Mouse (Mus musculus): ENCODE measurements at regions not wholly inside any gene's neighbourhood (a gene's known extent, or its start where the extent isn't known, plus 50 kb on each side); places are given as distances from the start of the nearest gene placed in this dataset.

GRCm38 (mm10) chr3:8289558-8289957, 1320.3 kb downstream of the Zfp704 start:
- Histone ChIP-seq H3K4me2 (ENCODE audit: low read depth) (peak overlapping the region; percentile 13), H3K79me2 (ENCODE audit: control insufficient read depth, insufficient read depth) (no peaks in the 10 kb centered on the region), H3ac (ENCODE audit: control insufficient read depth, insufficient read length) (no peak overlapping the region), H3K27me3 (ENCODE audit: control insufficient read depth, insufficient read depth, insufficient read length) (no peaks in the 10 kb centered on the region), H3K4me3 (no peak overlapping the region), H3K36me3 (ENCODE audit: control insufficient read depth, insufficient read depth) (no peaks in the 10 kb centered on the region)
- TF ChIP-seq POLR2A (IDR thresholded peaks at IDR 0.05; ENCODE audit: insufficient read length, low read depth) (no peak), SRF (IDR thresholded peaks at IDR 0.05; ENCODE audit: control insufficient read depth, insufficient read length, low read depth) (no peak), MYOG (IDR thresholded peaks at IDR 0.05; ENCODE audit: control insufficient read depth in 1 of 3, insufficient read depth in 1 of 3, insufficient read length in 2 of 3, low read depth in 2 of 3) (no peak), MYOD1 (IDR thresholded peaks at IDR 0.05; ENCODE audit: control insufficient read depth in 1 of 3, insufficient read length in 2 of 3, low read depth in 2 of 3) (peak in 2 of 3 experiments; percentile 8 to 11), E2F4 (IDR thresholded peaks at IDR 0.05; ENCODE audit: insufficient read depth) (no peak), REST (IDR thresholded peaks at IDR 0.05; ENCODE audit: insufficient read depth, insufficient read length) (no peak), TCF12 (IDR thresholded peaks at IDR 0.05; ENCODE audit: insufficient read depth, poor library complexity, severe bottlenecking) (no peak), USF1 (IDR thresholded peaks at IDR 0.05; ENCODE audit: low read depth) (no peak), MAX (IDR thresholded peaks at IDR 0.05; ENCODE audit: low read depth) (no peak), CEBPB (IDR thresholded peaks at IDR 0.05; ENCODE audit: insufficient read depth, poor library complexity, severe bottlenecking) (0 out of 2 replicates have a peak, but pooled peaks have one; percentile 24), POLR2AphosphoS2 (IDR thresholded peaks at IDR 0.05; ENCODE audit: insufficient read length, low read depth) (no peak), TCF3 (IDR thresholded peaks at IDR 0.05; ENCODE audit: insufficient read length, low read depth) (no peak)

- H3K4me3 ChIP-seq = no peak overlapping the region
- H3K36me3 ChIP-seq (ENCODE audit: control insufficient read depth, insufficient read depth) = no peaks in the 10 kb centered on the region
- no peaks in the 10 kb centered on the region for H3K79me2 ChIP-seq (ENCODE audit: control insufficient read depth, insufficient read depth)
- no peak for TF ChIP-seq POLR2AphosphoS2 (IDR thresholded peaks at IDR 0.05; ENCODE audit: insufficient read length, low read depth)
- no peak for TF ChIP-seq MYOD1 (IDR thresholded peaks at IDR 0.05; ENCODE audit: control insufficient read depth in 1 of 3, insufficient read length in 2 of 3, low read depth in 2 of 3)
- TF ChIP-seq TCF3 (IDR thresholded peaks at IDR 0.05; ENCODE audit: insufficient read length, low read depth) = no peak
- H3K27me3 ChIP-seq (ENCODE audit: control insufficient read depth, insufficient read depth, insufficient read length) = no peaks in the 10 kb centered on the region
- no peak overlapping the region for H3ac ChIP-seq (ENCODE audit: control insufficient read depth, insufficient read length)
- H3K4me2 ChIP-seq (ENCODE audit: low read depth) = peak overlapping the region; percentile 13
Measured at GRCm38 (mm10) chr3:8288437-8288836, 1321.4 kb downstream of the Zfp704 start.

GRCm38 (mm10) chr3:8284655-8285428, 1325.0 kb downstream of the Zfp704 start:
- H3ac ChIP-seq (ENCODE audit: control insufficient read depth, insufficient read length) = no peak overlapping the region
- H3K27me3 ChIP-seq (ENCODE audit: control insufficient read depth, insufficient read depth, insufficient read length) = no peaks in the 10 kb centered on the region
- H3K4me3 ChIP-seq = no peak overlapping the region
- H3K79me2 ChIP-seq (ENCODE audit: control insufficient read depth, insufficient read depth) = no peaks in the 10 kb centered on the region
- H3K36me3 ChIP-seq (ENCODE audit: control insufficient read depth, insufficient read depth) = no peaks in the 10 kb centered on the region
- H3K4me2 ChIP-seq (ENCODE audit: low read depth) = no peak overlapping the region
- TF ChIP-seq E2F4 (IDR thresholded peaks at IDR 0.05; ENCODE audit: insufficient read depth) (no peak), POLR2A (IDR thresholded peaks at IDR 0.05; ENCODE audit: insufficient read length, low read depth) (no peak), REST (IDR thresholded peaks at IDR 0.05; ENCODE audit: insufficient read depth, insufficient read length) (no peak), TCF3 (IDR thresholded peaks at IDR 0.05; ENCODE audit: insufficient read length, low read depth) (no peak), MYOD1 (IDR thresholded peaks at IDR 0.05; ENCODE audit: control insufficient read depth in 1 of 3, insufficient read length in 2 of 3, low read depth in 2 of 3) (no peak), MAX (IDR thresholded peaks at IDR 0.05; ENCODE audit: low read depth) (no peak), TCF12 (IDR thresholded peaks at IDR 0.05; ENCODE audit: insufficient read depth, poor library complexity, severe bottlenecking) (no peak), CEBPB (IDR thresholded peaks at IDR 0.05; ENCODE audit: insufficient read depth, poor library complexity, severe bottlenecking) (no peak), MYOG (IDR thresholded peaks at IDR 0.05; ENCODE audit: control insufficient read depth in 1 of 3, insufficient read depth in 1 of 3, insufficient read length in 2 of 3, low read depth in 2 of 3) (no peak), SRF (IDR thresholded peaks at IDR 0.05; ENCODE audit: control insufficient read depth, insufficient read length, low read depth) (no peak), POLR2AphosphoS2 (IDR thresholded peaks at IDR 0.05; ENCODE audit: insufficient read length, low read depth) (no peak), USF1 (IDR thresholded peaks at IDR 0.05; ENCODE audit: low read depth) (no peak)

- no peak for TF ChIP-seq TCF3 (IDR thresholded peaks at IDR 0.05; ENCODE audit: insufficient read length, low read depth)
- H3K4me2 ChIP-seq (ENCODE audit: low read depth) = no peak overlapping the region
- no peaks in the 10 kb centered on the region for H3K36me3 ChIP-seq (ENCODE audit: control insufficient read depth, insufficient read depth)
- H3ac ChIP-seq (ENCODE audit: control insufficient read depth, insufficient read length) = no peak overlapping the region
- no peaks in the 10 kb centered on the region for H3K27me3 ChIP-seq (ENCODE audit: control insufficient read depth, insufficient read depth, insufficient read length)
- H3K4me3 ChIP-seq = no peak overlapping the region
- H3K79me2 ChIP-seq (ENCODE audit: control insufficient read depth, insufficient read depth) = no peaks in the 10 kb centered on the region
Measured at GRCm38 (mm10) chr3:8282411-8282810, 1327.5 kb downstream of the Zfp704 start.

GRCm38 (mm10) chr3:8276661-8277060, 1333.2 kb downstream of the Zfp704 start:
- Histone ChIP-seq H3K4me3 (no peak overlapping the region), H3K36me3 (ENCODE audit: control insufficient read depth, insufficient read depth) (no peaks in the 10 kb centered on the region), H3ac (ENCODE audit: control insufficient read depth, insufficient read length) (no peak overlapping the region), H3K79me2 (ENCODE audit: control insufficient read depth, insufficient read depth) (no peaks in the 10 kb centered on the region), H3K27me3 (ENCODE audit: control insufficient read depth, insufficient read depth, insufficient read length) (no peaks in the 10 kb centered on the region), H3K4me2 (ENCODE audit: low read depth) (no peak overlapping the region)
- TF ChIP-seq CEBPB (IDR thresholded peaks at IDR 0.05; ENCODE audit: insufficient read depth, poor library complexity, severe bottlenecking) = no peak
- no peak for TF ChIP-seq MAX (IDR thresholded peaks at IDR 0.05; ENCODE audit: low read depth)
- TF ChIP-seq E2F4 (IDR thresholded peaks at IDR 0.05; ENCODE audit: insufficient read depth) = no peak
- TF ChIP-seq MYOG (IDR thresholded peaks at IDR 0.05; ENCODE audit: control insufficient read depth in 1 of 3, insufficient read depth in 1 of 3, insufficient read length in 2 of 3, low read depth in 2 of 3) = no peak
- no peak for TF ChIP-seq USF1 (IDR thresholded peaks at IDR 0.05; ENCODE audit: low read depth)
- no peak for TF ChIP-seq POLR2AphosphoS2 (IDR thresholded peaks at IDR 0.05; ENCODE audit: insufficient read length, low read depth)
- no peak for TF ChIP-seq SRF (IDR thresholded peaks at IDR 0.05; ENCODE audit: control insufficient read depth, insufficient read length, low read depth)
- TF ChIP-seq REST (IDR thresholded peaks at IDR 0.05; ENCODE audit: insufficient read depth, insufficient read length) = no peak
- no peak for TF ChIP-seq MYOD1 (IDR thresholded peaks at IDR 0.05; ENCODE audit: control insufficient read depth in 1 of 3, insufficient read length in 2 of 3, low read depth in 2 of 3)
- TF ChIP-seq TCF3 (IDR thresholded peaks at IDR 0.05; ENCODE audit: insufficient read length, low read depth) = no peak
- no peak for TF ChIP-seq POLR2A (IDR thresholded peaks at IDR 0.05; ENCODE audit: insufficient read length, low read depth)

All from myocyte (in vitro differentiated cells).